Mouse (Mus musculus): ENCODE results near the gene Ppp1r14a.

GRCm38 (mm10) chr7:29309221-29309721, 20.2 kb downstream of the Ppp1r14a start:
- TF ChIP-seq CTCF (IDR thresholded peaks at IDR 0.05; ENCODE audit: extremely low read depth, insufficient read length, insufficient replicate concordance, low read depth, low read length), result no peak
- TF ChIP-seq POLR2A (IDR thresholded peaks at IDR 0.05; ENCODE audit: low read depth, low read length), result no peak

All from small intestine, adult 2 months (tissue).